Mouse (Mus musculus): Measurements from ENCODE around the gene Ppm1n. TPM values are rescaled to one million over a fixed set of nuclear protein-coding genes. Genes with fewer than 3 reads are reported as not detected.

Gene Ppm1n
- polyA plus RNA-seq, 1 experiment: 0.05 TPM

DNA sequence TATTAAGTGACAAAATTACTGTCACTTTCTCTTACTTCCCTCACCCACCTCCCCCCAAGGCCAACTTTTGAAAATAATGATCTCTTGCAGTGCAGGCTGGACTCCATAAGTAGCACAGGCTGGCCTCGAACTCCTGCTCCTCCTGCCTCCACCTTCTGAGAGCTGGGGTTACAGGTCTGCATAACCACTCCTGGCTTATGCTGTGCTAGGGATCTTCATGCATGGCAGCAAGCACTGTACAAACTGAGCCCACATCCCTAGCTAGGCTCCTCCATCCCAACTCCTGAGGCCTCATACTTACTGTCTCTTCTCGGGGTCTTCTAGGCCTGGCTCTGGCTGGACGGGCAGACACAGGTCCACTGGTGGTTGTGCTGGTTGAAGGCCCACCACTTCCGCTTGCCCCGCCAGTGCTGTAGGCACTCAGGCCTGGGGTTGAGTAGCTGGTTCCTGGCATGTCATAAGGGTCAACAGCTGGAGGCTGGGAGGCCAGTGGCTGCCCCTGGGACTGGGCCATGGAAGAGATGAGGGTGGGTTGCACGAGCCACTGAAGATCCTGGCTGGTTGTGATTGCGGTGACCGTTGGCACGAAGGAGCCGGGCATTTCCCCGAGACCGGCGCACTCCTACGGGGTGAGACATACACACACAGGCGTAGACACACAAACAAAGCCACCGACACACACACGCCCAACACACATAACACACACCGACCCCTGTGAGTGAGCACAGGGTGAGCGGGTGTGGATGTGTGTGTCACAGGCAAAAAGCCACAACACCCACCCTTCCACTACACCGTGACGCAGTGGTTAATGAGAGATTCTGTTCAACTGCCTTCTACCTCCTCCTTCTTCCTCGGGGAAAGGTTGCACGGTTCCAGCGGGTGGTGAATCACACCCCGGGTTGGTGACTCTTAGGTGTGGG lies 27.2 kb upstream of the Ppm1n start:
- TF ChIP-seq CTCF (IDR thresholded peaks at IDR 0.05; ENCODE audit: control insufficient read depth, insufficient read depth, insufficient read length): no peak
- no peak for TF ChIP-seq CEBPB (IDR thresholded peaks at IDR 0.05; ENCODE audit: low read depth)
- TF ChIP-seq FOSL1 (IDR thresholded peaks at IDR 0.05; ENCODE audit: insufficient read depth, low read length, poor library complexity, severe bottlenecking): no peak
- TF ChIP-seq MYOD1 (IDR thresholded peaks at IDR 0.05; ENCODE audit: control insufficient read depth, insufficient read length, low read depth): no peak
- Histone ChIP-seq H3K4me3 (ENCODE audit: insufficient read depth, poor library complexity, severe bottlenecking) (no peak overlapping the region), H3K36me3 (ENCODE audit: control insufficient read depth, insufficient read depth) (no peaks in the 10 kb centered on the region), H3K79me2 (ENCODE audit: control insufficient read depth, insufficient read depth) (no peaks in the 10 kb centered on the region), H3ac (ENCODE audit: control insufficient read depth, insufficient read length, low read depth) (no peak overlapping the region), H3K27me3 (ENCODE audit: control insufficient read depth, insufficient read depth, insufficient read length) (no peaks in the 10 kb centered on the region), H3K79me3 (ENCODE audit: low read depth) (no peaks in the 10 kb centered on the region)

- no peaks in the 10 kb centered on the region for H3K27me3 ChIP-seq (ENCODE audit: control insufficient read depth, insufficient read depth, insufficient read length)
- no peak overlapping the region for H3K4me3 ChIP-seq (ENCODE audit: insufficient read depth, poor library complexity, severe bottlenecking)
- TF ChIP-seq CEBPB (IDR thresholded peaks at IDR 0.05; ENCODE audit: low read depth) (no peak), FOSL1 (IDR thresholded peaks at IDR 0.05; ENCODE audit: insufficient read depth, low read length, poor library complexity, severe bottlenecking) (no peak), MAX (IDR thresholded peaks at IDR 0.05) (no peak), CTCF (IDR thresholded peaks at IDR 0.05; ENCODE audit: control insufficient read depth, insufficient read depth, insufficient read length) (no peak), USF1 (IDR thresholded peaks at IDR 0.05; ENCODE audit: low read depth) (no peak), MYOD1 (IDR thresholded peaks at IDR 0.05; ENCODE audit: control insufficient read depth, insufficient read length, low read depth) (no peak), MYOG (IDR thresholded peaks at IDR 0.05; ENCODE audit: control insufficient read depth, extremely low read depth, insufficient read length) (no peak)
These were observed 26.2 kb upstream of the Ppm1n start for GRCm38 (mm10) chr7:19305796-19306765.

GRCm38 (mm10) chr7:19305413-19305735 lies 25.5 kb upstream of the Ppm1n start:
- no peaks in the 10 kb centered on the region for H3K36me3 ChIP-seq (ENCODE audit: control insufficient read depth, insufficient read depth)
- H3K4me3 ChIP-seq (ENCODE audit: insufficient read depth, poor library complexity, severe bottlenecking): no peak overlapping the region
- TF ChIP-seq USF1 (IDR thresholded peaks at IDR 0.05; ENCODE audit: low read depth): no peak
- no peak for TF ChIP-seq MYOG (IDR thresholded peaks at IDR 0.05; ENCODE audit: control insufficient read depth, extremely low read depth, insufficient read length)
- no peak for TF ChIP-seq MYOD1 (IDR thresholded peaks at IDR 0.05; ENCODE audit: control insufficient read depth, insufficient read length, low read depth)
- no peak for TF ChIP-seq CEBPB (IDR thresholded peaks at IDR 0.05; ENCODE audit: low read depth)
- TF ChIP-seq FOSL1 (IDR thresholded peaks at IDR 0.05; ENCODE audit: insufficient read depth, low read length, poor library complexity, severe bottlenecking): no peak
- no peak for TF ChIP-seq MAX (IDR thresholded peaks at IDR 0.05)
- TF ChIP-seq CTCF (IDR thresholded peaks at IDR 0.05; ENCODE audit: control insufficient read depth, insufficient read depth, insufficient read length): no peak
- no peaks in the 10 kb centered on the region for H3K79me2 ChIP-seq (ENCODE audit: control insufficient read depth, insufficient read depth)
- H3K27me3 ChIP-seq (ENCODE audit: control insufficient read depth, insufficient read depth, insufficient read length): no peaks in the 10 kb centered on the region
- no peak overlapping the region for H3ac ChIP-seq (ENCODE audit: control insufficient read depth, insufficient read length, low read depth)
- H3K79me3 ChIP-seq (ENCODE audit: low read depth): no peaks in the 10 kb centered on the region

More at GRCm38 (mm10) chr7:19305796-19306765, 26.2 kb upstream of the Ppm1n start:
- Histone ChIP-seq H3ac (ENCODE audit: control insufficient read depth, insufficient read length, low read depth) (no peak overlapping the region), H3K36me3 (ENCODE audit: control insufficient read depth, insufficient read depth) (no peaks in the 10 kb centered on the region), H3K79me2 (ENCODE audit: control insufficient read depth, insufficient read depth) (no peaks in the 10 kb centered on the region), H3K79me3 (ENCODE audit: low read depth) (no peaks in the 10 kb centered on the region)

GRCm38 (mm10) chr7:19304501-19305412 lies 24.9 kb upstream of the Ppm1n start:
- no peak overlapping the region for H3K4me3 ChIP-seq (ENCODE audit: insufficient read depth, poor library complexity, severe bottlenecking)
- TF ChIP-seq MYOD1 (IDR thresholded peaks at IDR 0.05; ENCODE audit: control insufficient read depth, insufficient read length, low read depth) (no peak), MAX (IDR thresholded peaks at IDR 0.05) (no peak), CEBPB (IDR thresholded peaks at IDR 0.05; ENCODE audit: low read depth) (no peak), CTCF (IDR thresholded peaks at IDR 0.05; ENCODE audit: control insufficient read depth, insufficient read depth, insufficient read length) (no peak), MYOG (IDR thresholded peaks at IDR 0.05; ENCODE audit: control insufficient read depth, extremely low read depth, insufficient read length) (no peak), FOSL1 (IDR thresholded peaks at IDR 0.05; ENCODE audit: insufficient read depth, low read length, poor library complexity, severe bottlenecking) (no peak), USF1 (IDR thresholded peaks at IDR 0.05; ENCODE audit: low read depth) (no peak)
- H3K79me2 ChIP-seq (ENCODE audit: control insufficient read depth, insufficient read depth): no peaks in the 10 kb centered on the region
- H3K79me3 ChIP-seq (ENCODE audit: low read depth): no peaks in the 10 kb centered on the region
- no peaks in the 10 kb centered on the region for H3K27me3 ChIP-seq (ENCODE audit: control insufficient read depth, insufficient read depth, insufficient read length)
- no peaks in the 10 kb centered on the region for H3K36me3 ChIP-seq (ENCODE audit: control insufficient read depth, insufficient read depth)
- no peak overlapping the region for H3ac ChIP-seq (ENCODE audit: control insufficient read depth, insufficient read length, low read depth)

DNA sequence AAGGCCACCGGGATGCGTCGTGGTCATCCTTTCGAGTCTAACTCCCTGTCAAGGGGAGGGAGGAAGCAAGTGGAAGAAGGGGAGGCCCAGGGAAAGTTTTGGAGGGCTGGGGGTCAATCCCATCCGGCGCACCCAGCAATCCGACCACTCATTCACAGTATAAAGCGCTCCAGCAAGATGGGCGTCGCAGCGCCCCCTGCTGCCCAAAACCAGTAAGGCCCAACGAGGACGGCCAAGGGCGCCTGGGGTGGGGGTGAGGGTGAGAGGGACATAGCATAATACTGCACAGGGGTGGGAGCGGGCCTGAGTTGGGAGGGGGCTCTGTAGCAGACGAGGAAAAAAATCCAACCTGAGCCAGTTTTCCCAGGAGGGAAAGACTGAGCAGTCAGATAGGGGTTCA lies 23.9 kb upstream of the Ppm1n start:
- Histone ChIP-seq H3K79me3 (ENCODE audit: low read depth) (no peaks in the 10 kb centered on the region), H3K36me3 (ENCODE audit: control insufficient read depth, insufficient read depth) (no peaks in the 10 kb centered on the region), H3K27me3 (ENCODE audit: control insufficient read depth, insufficient read depth, insufficient read length) (no peaks in the 10 kb centered on the region), H3ac (ENCODE audit: control insufficient read depth, insufficient read length, low read depth) (no peak overlapping the region), H3K4me3 (ENCODE audit: insufficient read depth, poor library complexity, severe bottlenecking) (no peak overlapping the region), H3K79me2 (ENCODE audit: control insufficient read depth, insufficient read depth) (no peaks in the 10 kb centered on the region)
- TF ChIP-seq USF1 (IDR thresholded peaks at IDR 0.05; ENCODE audit: low read depth) (no peak), MYOG (IDR thresholded peaks at IDR 0.05; ENCODE audit: control insufficient read depth, extremely low read depth, insufficient read length) (no peak), CTCF (IDR thresholded peaks at IDR 0.05; ENCODE audit: control insufficient read depth, insufficient read depth, insufficient read length) (peak; percentile 84)

Data from C2C12 (cell line).